Mouse (Mus musculus): ENCODE measurements around the gene Ccn5.

GRCm38 (mm10) chr2:163787086-163787485 is 33.6 kb upstream of the Ccn5 start:
- no peak for TF ChIP-seq CTCF (IDR thresholded peaks at IDR 0.05)
- TF ChIP-seq EP300 (IDR thresholded peaks at IDR 0.05) = no peak

All from lung, postnatal 0 days (tissue).